Mouse (Mus musculus) thymus, adult 2 months (tissue): ENCODE measurements around the gene Ripply2. TPM values are rescaled to one million over a fixed set of nuclear protein-coding genes. Genes with fewer than 3 reads are reported as not detected.

Experiments
- DNase-seq: peaks from one replicate; pipeline ENCODE4 v3.0.0; 2021
- H3K27ac ChIP-seq: fragments of 200-500 bp; 2 replicates; pipeline ENCODE4 v1.5.1; 2012; ENCODE audit warnings: low read length, control low read depth; ENCODE audit not compliant: control insufficient read depth, insufficient read depth
- H3K27me3 ChIP-seq: fragments of 200-500 bp; 2 replicates; pipeline ENCODE4 v1.6.1; 2012; ENCODE audit warnings: mild to moderate bottlenecking, low read length, moderate library complexity, mixed read lengths; ENCODE audit not compliant: control insufficient read depth, insufficient read depth
- H3K36me3 ChIP-seq: fragments of 200-500 bp; 2 replicates; pipeline ENCODE4 v1.6.1; 2012; ENCODE audit warnings: mild to moderate bottlenecking, low read length, moderate library complexity; ENCODE audit not compliant: control insufficient read depth, insufficient read depth
- H3K4me1 ChIP-seq: fragments of 200-500 bp; replicated peaks from 2 replicates; pipeline ENCODE4 v1.6.1; 2012; ENCODE audit warnings: low read length; ENCODE audit not compliant: control insufficient read depth, insufficient read depth
- H3K4me3 ChIP-seq: fragments of 200-500 bp; 2 replicates; pipeline ENCODE4 v1.5.1; 2012; ENCODE audit warnings: mild to moderate bottlenecking, low read length, control low read depth, moderate library complexity; ENCODE audit not compliant: control insufficient read depth, insufficient read depth
- CTCF ChIP-seq: fragments of 200-500 bp; IDR thresholded peaks from 2 replicates; pipeline ENCODE4 v1.5.1; 2012; ENCODE audit warnings: mild to moderate bottlenecking, control low read depth, low read length, moderate library complexity, borderline replicate concordance; ENCODE audit not compliant: control insufficient read depth, poor library complexity, insufficient read depth; ENCODE audit errors: extremely low read depth
- POLR2A ChIP-seq: fragments of 200-500 bp; IDR thresholded peaks from 2 replicates; pipeline ENCODE4 v1.6.1; 2012; ENCODE audit warnings: mild to moderate bottlenecking, low read length, control low read depth, moderate library complexity; ENCODE audit not compliant: control insufficient read depth, poor library complexity, insufficient read depth; ENCODE audit errors: extremely low read depth
- WGBS: fragments of 180-500 bp; shearing (Covaris S2); methylation state at CpG from one replicate; pipeline ENCODE4 v1.1.7; 2018; 5-methylcytosine and 5-hydroxymethylcytosine counted together
- polyA plus RNA-seq: library from polyadenylated mRNA; depleted of rRNA; stranded (reverse); fragments of >200 nt; gene quantifications from 2 replicates; pipeline ENCODE4 v1.2.3, GENCODE M21; 2012

Gene Ripply2
- polyA plus RNA-seq, 1 experiment: 0.78 TPM

DNA sequence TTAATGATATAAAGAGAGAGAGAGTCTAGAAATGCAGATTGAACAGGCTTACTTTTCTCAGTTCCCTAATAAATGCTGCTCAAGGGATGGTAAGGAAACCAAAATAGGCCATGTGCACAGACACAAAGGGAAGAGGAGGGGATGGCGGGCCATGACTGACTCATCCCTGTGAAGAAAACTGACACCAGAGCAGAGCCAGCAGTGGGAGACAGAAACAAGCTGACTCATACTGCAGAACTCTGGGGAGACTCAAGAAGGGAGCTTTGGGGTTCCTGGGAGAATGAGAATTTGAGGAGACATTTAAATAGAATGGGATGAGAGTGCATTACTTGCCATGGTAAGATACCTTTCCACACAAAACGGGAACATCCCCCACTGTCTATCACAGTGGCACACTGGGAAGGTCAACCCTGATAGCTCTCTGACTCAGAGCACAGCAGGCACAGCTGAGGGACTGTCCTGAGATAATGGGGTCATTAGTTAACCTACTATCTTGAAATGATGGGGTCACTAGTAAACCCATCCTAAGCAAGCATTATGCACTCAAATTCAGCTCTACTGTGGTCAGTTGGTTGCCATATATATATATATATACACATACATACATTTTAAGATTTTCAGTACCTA is 15.3 kb upstream of the Ripply2 start:
- H3K4me1 ChIP-seq: no peaks in the 10 kb centered on the region
- 67% methylated on average over 2 of the region's 2 CpGs for WGBS

DNA sequence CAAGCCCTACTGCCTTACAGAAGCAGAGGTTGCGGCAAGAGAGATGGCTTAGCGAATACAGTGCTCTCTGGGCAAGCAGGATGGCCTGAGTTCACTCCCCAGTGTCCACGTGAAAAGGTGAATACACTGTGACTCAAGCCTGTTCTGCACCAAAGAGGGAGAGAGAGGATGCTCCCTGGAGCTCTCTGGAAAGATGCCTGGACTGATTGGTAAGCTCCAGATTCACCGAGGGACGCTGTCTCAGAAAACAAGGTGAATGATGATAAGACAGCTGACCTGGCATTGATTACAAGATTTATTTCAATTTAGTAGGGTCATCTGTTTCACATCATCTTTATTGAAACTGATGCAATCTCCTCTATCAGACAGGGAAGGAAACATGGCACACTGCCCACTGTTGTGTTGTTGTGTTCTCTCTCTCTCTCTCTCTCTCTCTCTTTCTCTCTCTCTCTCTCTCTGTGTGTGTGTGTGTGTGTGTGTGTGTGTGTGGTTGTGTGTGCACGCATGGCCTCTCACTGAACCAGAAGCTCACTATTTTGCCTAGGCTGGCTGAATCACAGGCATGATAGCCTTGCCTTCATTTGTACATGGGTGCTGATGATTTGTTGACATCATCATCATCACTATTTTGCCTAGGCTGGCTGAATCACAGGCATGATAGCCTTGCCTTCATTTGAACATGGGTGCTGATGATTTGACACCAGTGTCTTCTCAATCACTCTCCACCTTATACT is 10.5 kb upstream of the Ripply2 start:
- DNase-seq: no peak

More for the DNA sequence above, 15.3 kb upstream of the Ripply2 start:
- TF ChIP-seq POLR2A: no peak
- TF ChIP-seq CTCF: no peak
- no peaks in the 10 kb centered on the region for H3K36me3 ChIP-seq
- H3K4me3 ChIP-seq: no peak overlapping the region
- H3K27ac ChIP-seq: no peak overlapping the region
- no peak for DNase-seq
- no peaks in the 10 kb centered on the region for H3K27me3 ChIP-seq

DNA sequence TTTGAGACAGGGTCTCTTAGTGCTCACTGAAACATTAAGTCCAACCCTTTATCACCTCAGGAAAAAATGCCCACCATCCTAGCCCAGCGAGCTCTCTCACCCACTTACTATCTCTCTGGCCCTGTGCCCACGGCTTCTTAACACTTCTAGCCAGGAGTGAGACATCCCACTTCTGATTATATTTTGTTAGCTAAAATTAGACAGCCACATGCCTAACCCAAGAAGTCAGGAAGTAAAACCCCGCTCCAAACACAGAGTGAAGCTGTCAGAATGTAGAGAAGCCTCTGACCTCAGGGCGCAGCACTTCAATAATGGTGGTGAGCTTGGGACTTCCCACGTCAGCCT is 9.9 kb upstream of the Ripply2 start:
- H3K4me3 ChIP-seq: no peak overlapping the region
- no peak overlapping the region for H3K27ac ChIP-seq
- TF ChIP-seq POLR2A (no peak), CTCF (no peak)
- WGBS: 53% methylated on average over 5 of the region's 5 CpGs
- no peak for DNase-seq
- no peaks in the 10 kb centered on the region for H3K36me3 ChIP-seq
- no peaks in the 10 kb centered on the region for H3K4me1 ChIP-seq
- no peaks in the 10 kb centered on the region for H3K27me3 ChIP-seq

More for the DNA sequence above, 10.5 kb upstream of the Ripply2 start:
- 82% methylated on average over 6 of the region's 6 CpGs for WGBS
- TF ChIP-seq POLR2A (no peak), CTCF (no peak)
- H3K27me3 ChIP-seq: no peaks in the 10 kb centered on the region
- no peak overlapping the region for H3K27ac ChIP-seq
- no peaks in the 10 kb centered on the region for H3K4me1 ChIP-seq
- no peaks in the 10 kb centered on the region for H3K36me3 ChIP-seq
- H3K4me3 ChIP-seq: no peak overlapping the region

DNA sequence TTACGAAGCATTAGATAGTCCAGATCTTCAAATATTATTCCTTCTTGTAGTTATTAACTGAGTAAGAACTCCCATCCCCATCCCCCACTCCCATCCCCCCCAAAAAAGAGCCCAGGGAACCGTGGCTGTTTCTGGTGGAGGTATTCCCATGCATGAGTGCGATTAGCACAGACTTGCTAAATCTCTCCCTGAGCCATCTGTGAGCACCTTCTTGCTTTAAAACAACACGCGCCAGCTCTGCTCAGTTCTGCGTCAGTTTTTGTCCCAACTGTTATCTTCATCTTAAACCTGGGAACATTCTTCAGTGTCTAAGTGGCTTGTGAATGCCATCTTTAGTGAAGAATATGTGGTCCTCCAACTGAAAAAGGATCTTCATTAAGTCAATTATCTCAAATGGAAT is 6.8 kb upstream of the Ripply2 start:
- H3K27me3 ChIP-seq: no peaks in the 10 kb centered on the region
- H3K36me3 ChIP-seq: no peaks in the 10 kb centered on the region
- no peak for TF ChIP-seq CTCF
- TF ChIP-seq POLR2A: no peak
- WGBS: 53% methylated on average over 6 of the region's 6 CpGs
- no peak overlapping the region for H3K4me3 ChIP-seq
- no peak overlapping the region for H3K27ac ChIP-seq
- H3K4me1 ChIP-seq: no peaks in the 10 kb centered on the region
- DNase-seq: no peak

DNA sequence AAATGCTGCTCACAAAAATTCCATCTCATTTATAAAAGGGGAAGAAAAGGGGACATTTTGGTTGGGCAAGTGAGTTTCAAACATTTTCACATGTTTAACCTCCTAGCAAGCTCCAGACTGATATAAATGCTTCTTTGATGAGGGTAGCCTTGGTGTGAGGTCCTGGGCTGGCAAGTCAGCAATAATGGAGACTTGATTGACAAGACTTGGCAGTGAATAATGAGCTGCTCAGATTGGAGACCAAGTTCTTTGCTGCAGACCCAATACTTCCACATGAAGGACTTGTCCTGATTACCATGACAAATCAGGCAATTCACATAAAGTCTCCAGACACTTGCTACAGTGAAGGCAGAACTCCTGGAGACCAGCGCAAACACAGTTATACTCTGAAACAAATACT is 6.4 kb upstream of the Ripply2 start:
- no peak overlapping the region for H3K27ac ChIP-seq
- no peaks in the 10 kb centered on the region for H3K36me3 ChIP-seq
- TF ChIP-seq CTCF: no peak
- no peak for TF ChIP-seq POLR2A
- WGBS: 95% methylated on average over 1 of the region's 1 CpGs
- DNase-seq: no peak
- no peaks in the 10 kb centered on the region for H3K4me1 ChIP-seq
- H3K27me3 ChIP-seq: no peaks in the 10 kb centered on the region
- H3K4me3 ChIP-seq: no peak overlapping the region

DNA sequence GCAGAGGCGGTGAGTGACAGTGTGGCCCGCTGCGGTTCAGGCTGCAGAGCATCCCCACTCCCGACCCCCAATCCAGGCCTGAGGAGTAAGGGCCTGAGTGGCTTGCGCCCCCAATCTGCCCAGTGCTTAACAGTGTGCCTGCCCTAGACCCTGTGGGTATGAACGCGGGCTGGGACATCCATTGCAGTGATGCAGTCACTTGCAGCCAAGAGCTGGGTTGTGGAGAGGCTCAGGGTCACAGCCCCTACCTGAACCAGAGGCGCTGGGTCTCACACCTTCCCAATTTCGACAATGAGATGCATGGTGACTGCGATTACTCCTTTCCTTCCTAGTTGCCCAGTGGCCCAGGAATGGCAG is 579 bp downstream of the Ripply2 start:
- TF ChIP-seq POLR2A (no peak), CTCF (no peak)
- WGBS: 6% methylated on average over 10 of the region's 10 CpGs
- H3K27me3 ChIP-seq: peaks cover 16% of the 10 kb centered on the region; the same call in 1 of the 2 replicates
- no peak overlapping the region for H3K27ac ChIP-seq
- H3K4me1 ChIP-seq: no peaks in the 10 kb centered on the region
- no peak overlapping the region for H3K4me3 ChIP-seq
- DNase-seq: no peak
- no peaks in the 10 kb centered on the region for H3K36me3 ChIP-seq

DNA sequence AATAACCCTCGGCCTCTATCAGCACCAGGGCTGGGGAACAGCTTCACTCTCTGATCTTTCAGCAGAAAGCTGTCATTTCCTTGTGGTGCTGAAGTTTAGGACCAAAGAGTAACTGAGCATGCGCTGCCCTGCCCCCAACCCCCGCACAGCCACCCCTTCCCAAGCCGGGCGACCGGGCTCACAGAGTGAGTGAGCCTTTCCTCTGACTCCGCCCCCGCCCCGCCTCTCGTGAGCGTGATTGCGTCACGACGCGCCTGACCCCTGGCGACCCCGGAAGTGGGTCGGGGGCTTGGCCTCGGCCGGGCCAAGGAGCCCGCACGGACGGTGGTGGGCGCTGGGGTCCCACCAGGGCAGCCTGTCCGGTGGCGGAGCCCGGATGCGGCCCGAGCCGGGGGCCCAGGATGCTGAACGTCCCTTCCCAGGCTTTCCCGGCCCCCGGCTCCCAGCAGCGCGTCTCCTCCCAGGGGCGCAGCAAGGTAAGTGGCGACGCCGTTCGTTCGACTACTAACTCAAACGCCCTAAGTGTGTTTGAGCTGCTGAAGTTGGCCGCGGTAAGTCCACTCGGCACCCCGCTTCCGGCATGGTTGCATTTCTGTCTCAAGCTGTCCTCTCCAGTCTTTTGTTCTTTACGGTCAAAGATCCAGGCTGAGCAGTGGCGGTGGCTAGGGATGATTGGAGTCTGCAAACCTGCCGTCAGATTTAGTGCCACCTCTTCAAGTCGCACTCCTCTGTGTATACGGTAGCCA is 6.6 kb downstream of the Ripply2 start, which contains the start of gene Cyb5r4:
Cyb5r4 (plus strand) TSS at position 237 of the 746 bp plus-strand sequence.
- H3K4me1 ChIP-seq: no peaks in the 10 kb centered on the region
- H3K27me3 ChIP-seq: no peaks in the 10 kb centered on the region
- peak; percentile 96 for DNase-seq
- H3K27ac ChIP-seq: no peak within 1 kb of the TSS
- no peaks in the 10 kb centered on the region for H3K36me3 ChIP-seq
- under 1% methylated on average over 52 of the region's 52 CpGs for WGBS
- TF ChIP-seq POLR2A (peak; percentile 67; the same call in 1 of the 2 replicates), CTCF (0 out of 2 replicates have a peak, but pooled peaks have one; percentile 46)
- H3K4me3 ChIP-seq: peak within 1 kb of the TSS; percentile 81
